Mouse (Mus musculus): ENCODE results near the gene Pdcd6. TPM values are rescaled to one million over a fixed set of nuclear protein-coding genes. Genes with fewer than 3 reads are reported as not detected.

The Pdcd6 gene
- total RNA-seq, 1 experiment from 2014 or later, result 135 TPM

GRCm38 (mm10) chr13:74300925-74301606 lies 16.3 kb downstream of the Pdcd6 start:
- peak; percentile 81 to 91 for ATAC-seq (replicated peaks in 1 of 2; ENCODE audit: insufficient read depth in 1 of 2, low FRiP score in 2 of 2, low TSS enrichment in 1 of 2, low read depth in 1 of 2, poor library complexity in 2 of 2, severe bottlenecking in 2 of 2)

GRCm38 (mm10) chr13:74296376-74296775 lies 21.0 kb downstream of the Pdcd6 start:
- no peak for ATAC-seq (replicated peaks in 1 of 2; ENCODE audit: insufficient read depth in 1 of 2, low FRiP score in 2 of 2, low TSS enrichment in 1 of 2, low read depth in 1 of 2, poor library complexity in 2 of 2, severe bottlenecking in 2 of 2)

- peak; percentile 76 to 88 for ATAC-seq (replicated peaks in 1 of 2; ENCODE audit: insufficient read depth in 1 of 2, low FRiP score in 2 of 2, low TSS enrichment in 1 of 2, low read depth in 1 of 2, poor library complexity in 2 of 2, severe bottlenecking in 2 of 2)
Observed at GRCm38 (mm10) chr13:74292167-74292566, 25.2 kb downstream of the Pdcd6 start, which contains the start of gene Ahrr. TSS of gene Ahrr (minus strand) at chr13:74292331.

- ATAC-seq (replicated peaks in 1 of 2; ENCODE audit: insufficient read depth in 1 of 2, low FRiP score in 2 of 2, low TSS enrichment in 1 of 2, low read depth in 1 of 2, poor library complexity in 2 of 2, severe bottlenecking in 2 of 2), result no peak
Observed at GRCm38 (mm10) chr13:74289646-74290045, 27.7 kb downstream of the Pdcd6 start.

- no peak for ATAC-seq (replicated peaks in 1 of 2; ENCODE audit: insufficient read depth in 1 of 2, low FRiP score in 2 of 2, low TSS enrichment in 1 of 2, low read depth in 1 of 2, poor library complexity in 2 of 2, severe bottlenecking in 2 of 2)
Observed at GRCm38 (mm10) chr13:74282299-74282698, 35.1 kb downstream of the Pdcd6 start.

- no peak for ATAC-seq (replicated peaks in 1 of 2; ENCODE audit: insufficient read depth in 1 of 2, low FRiP score in 2 of 2, low TSS enrichment in 1 of 2, low read depth in 1 of 2, poor library complexity in 2 of 2, severe bottlenecking in 2 of 2)
Observed at GRCm38 (mm10) chr13:74275726-74276125, 41.7 kb downstream of the Pdcd6 start.

- ATAC-seq (replicated peaks in 1 of 2; ENCODE audit: insufficient read depth in 1 of 2, low FRiP score in 2 of 2, low TSS enrichment in 1 of 2, low read depth in 1 of 2, poor library complexity in 2 of 2, severe bottlenecking in 2 of 2), result peak; percentile 76 to 77
Observed at GRCm38 (mm10) chr13:74260231-74260992, 57.0 kb downstream of the Pdcd6 start.

GRCm38 (mm10) chr13:74259460-74260230 lies 57.7 kb downstream of the Pdcd6 start:
- peak; percentile 93 to 96 for ATAC-seq (replicated peaks in 1 of 2; ENCODE audit: insufficient read depth in 1 of 2, low FRiP score in 2 of 2, low TSS enrichment in 1 of 2, low read depth in 1 of 2, poor library complexity in 2 of 2, severe bottlenecking in 2 of 2)

Other genes with a start within 250 kb of the Pdcd6 start
- gene Slc9a3, start 196.1 kb downstream of the Pdcd6 start, total RNA-seq (2017), result not detected in 2 replicates
- 42.3 and 67.1 TPM in 2 replicates for gene Exoc3, start 108.8 kb downstream of the Pdcd6 start, total RNA-seq (2017)
- gene Ahrr, start 25.2 kb downstream of the Pdcd6 start, total RNA-seq (2017), result 0.69 and 1.6 TPM in 2 replicates
- gene Sdha, start 32.7 kb upstream of the Pdcd6 start, total RNA-seq (2017), result 274 and 421 TPM in 2 replicates
- 45.0 and 64.3 TPM in 2 replicates for gene Ccdc127, start 32.7 kb upstream of the Pdcd6 start, total RNA-seq (2017)
- gene Lrrc14b, start 46.4 kb upstream of the Pdcd6 start, total RNA-seq (2017), result not detected in 2 replicates
- gene Zfp72, start 73.3 kb upstream of the Pdcd6 start, total RNA-seq (2017), result 3.9 and 7.8 TPM in 2 replicates
- gene Ftl1-ps1, start 82.1 kb upstream of the Pdcd6 start, total RNA-seq (2017), result 13.7 and 18.1 TPM in 2 replicates
- gene Zfp825, start 176.4 kb upstream of the Pdcd6 start, total RNA-seq (2017), result 8.1 and 13.9 TPM in 2 replicates